Mouse (Mus musculus): ENCODE data around the gene Pard3. TPM values are rescaled to one million over a fixed set of nuclear protein-coding genes. Genes with fewer than 3 reads are reported as not detected.
"Not testable (repeated sequence)": the region's sequence is repeated elsewhere in the genome, so short reads cannot be mapped to it uniquely, and the experiment has no call there.

The Pard3 gene
- polyA plus RNA-seq, 1 experiment = not detected

GRCm38 (mm10) chr8:127161854-127162253 is 98.2 kb downstream of the Pard3 start:
- TF ChIP-seq POLR2A (IDR thresholded peaks at IDR 0.05; ENCODE audit: insufficient read depth, low read depth, low read length) (no peak), CTCF (IDR thresholded peaks at IDR 0.05; ENCODE audit: insufficient read depth, low read depth, low read length) (no peak)
- 96% methylated on average over 7 of the region's 7 CpGs for WGBS
- Histone ChIP-seq H3K27ac (ENCODE audit: insufficient read depth, low read depth, low read length) (no peak overlapping the region), H3K4me3 (ENCODE audit: insufficient read depth, low read depth, low read length) (no peak overlapping the region), H3K4me1 (ENCODE audit: control insufficient read depth, insufficient read depth, low read length) (no peaks in the 10 kb centered on the region)

GRCm38 (mm10) chr8:127162821-127163220 is 99.1 kb downstream of the Pard3 start:
- Histone ChIP-seq H3K4me3 (ENCODE audit: insufficient read depth, low read depth, low read length) (no peak overlapping the region), H3K4me1 (ENCODE audit: control insufficient read depth, insufficient read depth, low read length) (no peaks in the 10 kb centered on the region), H3K27ac (ENCODE audit: insufficient read depth, low read depth, low read length) (no peak overlapping the region)
- WGBS = 79% methylated on average over 1 of the region's 1 CpGs
- TF ChIP-seq POLR2A (IDR thresholded peaks at IDR 0.05; ENCODE audit: insufficient read depth, low read depth, low read length) (no peak), CTCF (IDR thresholded peaks at IDR 0.05; ENCODE audit: insufficient read depth, low read depth, low read length) (no peak)

GRCm38 (mm10) chr8:127164326-127165280 is 100.9 kb downstream of the Pard3 start:
- H3K27ac ChIP-seq (ENCODE audit: insufficient read depth, low read depth, low read length) = no peak overlapping the region
- no peaks in the 10 kb centered on the region for H3K4me1 ChIP-seq (ENCODE audit: control insufficient read depth, insufficient read depth, low read length)
- 94% methylated on average over 12 of the region's 12 CpGs for WGBS
- no peak overlapping the region for H3K4me3 ChIP-seq (ENCODE audit: insufficient read depth, low read depth, low read length)
- no peak for TF ChIP-seq POLR2A (IDR thresholded peaks at IDR 0.05; ENCODE audit: insufficient read depth, low read depth, low read length)
- TF ChIP-seq CTCF (IDR thresholded peaks at IDR 0.05; ENCODE audit: insufficient read depth, low read depth, low read length) = no peak

- no peaks in the 10 kb centered on the region for H3K4me1 ChIP-seq (ENCODE audit: control insufficient read depth, insufficient read depth, low read length)
- 96% methylated on average over 2 of the region's 2 CpGs for WGBS
- no peak overlapping the region for H3K27ac ChIP-seq (ENCODE audit: insufficient read depth, low read depth, low read length)
- TF ChIP-seq CTCF (IDR thresholded peaks at IDR 0.05; ENCODE audit: insufficient read depth, low read depth, low read length) = no peak
- TF ChIP-seq POLR2A (IDR thresholded peaks at IDR 0.05; ENCODE audit: insufficient read depth, low read depth, low read length) = no peak
- no peak overlapping the region for H3K4me3 ChIP-seq (ENCODE audit: insufficient read depth, low read depth, low read length)
Measured at GRCm38 (mm10) chr8:127168496-127168895, 104.8 kb downstream of the Pard3 start.

GRCm38 (mm10) chr8:127169361-127169760 is 105.7 kb downstream of the Pard3 start:
- no peak overlapping the region for H3K4me3 ChIP-seq (ENCODE audit: insufficient read depth, low read depth, low read length)
- WGBS = 98% methylated on average over 5 of the region's 5 CpGs
- H3K27ac ChIP-seq (ENCODE audit: insufficient read depth, low read depth, low read length) = no peak overlapping the region
- TF ChIP-seq CTCF (IDR thresholded peaks at IDR 0.05; ENCODE audit: insufficient read depth, low read depth, low read length) (no peak), POLR2A (IDR thresholded peaks at IDR 0.05; ENCODE audit: insufficient read depth, low read depth, low read length) (no peak)
- H3K4me1 ChIP-seq (ENCODE audit: control insufficient read depth, insufficient read depth, low read length) = no peaks in the 10 kb centered on the region

- H3K27ac ChIP-seq (ENCODE audit: insufficient read depth, low read depth, low read length); H3K4me3 ChIP-seq (ENCODE audit: insufficient read depth, low read depth, low read length); H3K4me1 ChIP-seq (ENCODE audit: control insufficient read depth, insufficient read depth, low read length): not testable (repeated sequence)
- WGBS = 61% methylated on average over 2 of the region's 2 CpGs
Measured at GRCm38 (mm10) chr8:127170372-127170771, 106.7 kb downstream of the Pard3 start.

GRCm38 (mm10) chr8:127170930-127171329 is 107.2 kb downstream of the Pard3 start:
- Histone ChIP-seq H3K4me3 (ENCODE audit: insufficient read depth, low read depth, low read length) (no peak overlapping the region), H3K27ac (ENCODE audit: insufficient read depth, low read depth, low read length) (no peak overlapping the region), H3K4me1 (ENCODE audit: control insufficient read depth, insufficient read depth, low read length) (no peaks in the 10 kb centered on the region)
- 92% methylated on average over 3 of the region's 3 CpGs for WGBS
- TF ChIP-seq CTCF (IDR thresholded peaks at IDR 0.05; ENCODE audit: insufficient read depth, low read depth, low read length) = no peak
- TF ChIP-seq POLR2A (IDR thresholded peaks at IDR 0.05; ENCODE audit: insufficient read depth, low read depth, low read length) = no peak

DNA sequence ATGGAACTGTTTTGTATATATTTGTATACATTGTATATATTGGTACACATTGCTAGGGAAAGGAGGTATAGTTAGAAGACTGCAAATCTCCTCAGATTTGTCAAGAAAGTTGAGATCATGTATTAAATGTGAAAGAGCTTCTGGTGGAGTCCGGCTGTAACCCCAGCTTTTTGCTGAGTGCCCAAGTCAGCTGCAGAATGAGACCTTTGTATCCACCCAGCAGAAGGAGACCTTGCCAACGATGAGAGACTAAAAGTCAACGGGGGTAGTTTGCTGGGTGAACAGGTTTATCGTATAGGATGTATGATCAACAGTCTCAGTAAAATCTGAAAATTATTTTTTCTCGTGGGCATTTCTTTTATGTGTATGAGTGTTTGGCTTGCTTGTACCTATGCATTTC is 109.8 kb downstream of the Pard3 start:
- TF ChIP-seq CTCF (IDR thresholded peaks at IDR 0.05; ENCODE audit: insufficient read depth, low read depth, low read length) (no peak), POLR2A (IDR thresholded peaks at IDR 0.05; ENCODE audit: insufficient read depth, low read depth, low read length) (no peak)
- 87% methylated on average over 5 of the region's 5 CpGs for WGBS
- H3K4me3 ChIP-seq (ENCODE audit: insufficient read depth, low read depth, low read length) = no peak overlapping the region
- H3K27ac ChIP-seq (ENCODE audit: insufficient read depth, low read depth, low read length) = no peak overlapping the region
- H3K4me1 ChIP-seq (ENCODE audit: control insufficient read depth, insufficient read depth, low read length) = 0 out of 2 replicates have a peak, but pooled peaks cover 2% of the 10 kb centered on the region

- H3K4me1 ChIP-seq (ENCODE audit: control insufficient read depth, insufficient read depth, low read length) = 0 out of 2 replicates have a peak, but pooled peaks cover 2% of the 10 kb centered on the region
- no peak overlapping the region for H3K27ac ChIP-seq (ENCODE audit: insufficient read depth, low read depth, low read length)
- H3K4me3 ChIP-seq (ENCODE audit: insufficient read depth, low read depth, low read length) = no peak overlapping the region
- 80% methylated on average over 6 of the region's 6 CpGs for WGBS
- TF ChIP-seq CTCF (IDR thresholded peaks at IDR 0.05; ENCODE audit: insufficient read depth, low read depth, low read length) (no peak), POLR2A (IDR thresholded peaks at IDR 0.05; ENCODE audit: insufficient read depth, low read depth, low read length) (no peak)
Measured at GRCm38 (mm10) chr8:127174411-127174810, 110.7 kb downstream of the Pard3 start.
